Mouse (Mus musculus): ENCODE measurements around the gene Nme4.

GRCm38 (mm10) chr17:26080867-26081266 is 14.5 kb downstream of the Nme4 start:
- TF ChIP-seq CTCF (IDR thresholded peaks at IDR 0.05; ENCODE audit: extremely low read depth, insufficient read length, insufficient replicate concordance, low read depth, low read length) (no peak), POLR2A (IDR thresholded peaks at IDR 0.05; ENCODE audit: low read depth, low read length) (no peak)

All from small intestine, adult 2 months (tissue).